Mouse (Mus musculus) kidney, adult 8-10 months (tissue): ENCODE results near the gene Vmn1r149.
"Not testable (repeated sequence)": the region's sequence is repeated elsewhere in the genome, so short reads cannot be mapped to it uniquely, and the experiment has no call there.

ENCODE experiments used
- DNase-seq, 2 experiments: peaks; one replicate each; pipeline ENCODE4 v3.0.0; 2022

The Vmn1r149 gene

DNA sequence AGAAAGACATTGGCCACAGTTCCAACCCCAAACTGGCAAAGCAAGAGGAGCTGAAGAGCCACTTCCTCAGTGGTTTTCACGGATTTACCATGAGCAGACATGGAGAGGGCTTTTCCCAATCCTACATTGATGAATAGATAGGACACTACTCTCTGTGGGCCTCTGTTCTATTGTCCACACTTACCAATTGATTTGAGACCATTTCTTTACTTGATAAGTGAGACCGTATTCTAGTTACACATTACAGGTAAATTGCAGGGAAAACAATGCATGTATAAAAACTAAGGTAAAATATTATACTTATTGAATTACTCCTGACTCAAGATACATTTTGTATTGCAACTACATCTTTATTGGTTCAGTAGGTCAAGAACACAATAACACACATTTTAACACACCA is at the start of gene Vmn1r149:
Vmn1r149 (minus strand) TSS at position 101 of the 400 bp plus-strand sequence.
- DNase-seq, result not testable (repeated sequence)

DNA sequence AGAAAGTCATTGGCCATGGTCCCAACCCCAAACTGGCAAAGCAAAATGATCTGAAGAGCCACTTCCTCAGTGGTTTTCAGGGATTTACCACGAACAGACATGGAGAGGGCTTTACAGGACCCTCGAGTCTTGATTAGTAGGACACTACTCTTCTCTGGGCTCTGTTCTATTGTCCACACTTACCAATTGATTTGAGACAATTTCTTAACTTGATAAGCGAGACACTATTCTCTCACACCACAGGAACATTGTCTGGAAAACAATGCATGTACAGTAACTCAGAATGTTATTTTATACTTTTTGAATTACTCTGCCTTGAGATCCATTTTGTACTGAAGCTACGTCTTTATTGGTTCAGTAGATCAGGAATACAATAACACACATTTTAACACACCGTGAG is 25.9 kb upstream of the Vmn1r149 start, which contains the start of gene Gm10665:
Gm10665 (minus strand) TSS at position 101 of the 400 bp plus-strand sequence.
- not testable (repeated sequence) for DNase-seq

DNA sequence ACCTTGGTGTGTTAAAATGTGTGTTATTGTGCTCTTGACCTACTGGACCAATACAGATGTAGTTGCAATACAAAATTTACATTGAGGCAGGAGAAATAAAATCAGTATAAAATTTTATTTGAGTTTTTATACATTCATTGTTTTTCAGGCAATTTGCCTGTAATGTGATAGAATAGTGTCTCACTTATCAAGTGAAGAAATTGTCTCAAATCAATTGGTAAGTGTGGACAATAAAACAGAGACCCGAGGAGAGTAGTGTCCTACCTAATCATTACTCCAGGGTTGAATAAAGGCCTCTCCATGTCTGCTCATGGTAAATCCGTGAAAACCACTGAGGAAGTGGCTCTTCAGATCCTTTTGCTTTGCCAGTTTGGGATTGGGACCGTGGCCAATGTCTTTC is 24.7 kb downstream of the Vmn1r149 start, which contains the start of gene Vmn1r148:
Vmn1r148 (plus strand) TSS at position 301 of the 400 bp plus-strand sequence.
- not testable (repeated sequence) for DNase-seq
